Mouse (Mus musculus) C2C12 (cell line): ENCODE results near the gene 2410137M14Rik. TPM values are rescaled to one million over a fixed set of nuclear protein-coding genes. Genes with fewer than 3 reads are reported as not detected.

ENCODE experiments used
- H3K27me3 ChIP-seq: one replicate; pipeline ENCODE4 v1.6.1; 2011; ENCODE audit not compliant: control insufficient read depth, insufficient read depth, insufficient read length
- H3K36me3 ChIP-seq: one replicate; pipeline ENCODE4 v1.6.1; 2011; ENCODE audit not compliant: control insufficient read depth, insufficient read depth
- H3K4me3 ChIP-seq: one replicate; pipeline ENCODE4 v1.5.1; 2011; ENCODE audit warnings: mild to moderate bottlenecking, control low read depth; ENCODE audit not compliant: poor library complexity, insufficient read depth, severe bottlenecking
- H3K79me2 ChIP-seq: one replicate; pipeline ENCODE4 v1.6.1; 2011; ENCODE audit not compliant: control insufficient read depth, insufficient read depth
- H3K79me3 ChIP-seq: one replicate; pipeline ENCODE4 v1.6.1; 2011; ENCODE audit warnings: low read depth, control low read depth
- H3ac ChIP-seq: one replicate; pipeline ENCODE3; 2011; ENCODE audit warnings: low read depth; ENCODE audit not compliant: control insufficient read depth, insufficient read length
- CEBPB ChIP-seq: IDR thresholded peaks from one replicate; pipeline ENCODE4 v1.6.1; 2011; ENCODE audit warnings: low read depth, mild to moderate bottlenecking, control low read depth, moderate library complexity
- CTCF ChIP-seq: IDR thresholded peaks from one replicate; pipeline ENCODE4 v1.5.1; 2011; ENCODE audit not compliant: control insufficient read depth, insufficient read depth, insufficient read length
- FOSL1 ChIP-seq: IDR thresholded peaks from one replicate; pipeline ENCODE4 v1.8.0; 2011; ENCODE audit warnings: mild to moderate bottlenecking, low read length; ENCODE audit not compliant: poor library complexity, insufficient read depth, severe bottlenecking
- MAX ChIP-seq: IDR thresholded peaks from one replicate; pipeline ENCODE4 v1.6.1; 2011; ENCODE audit warnings: mild to moderate bottlenecking, control low read depth
- MYOD1 ChIP-seq: IDR thresholded peaks from one replicate; pipeline ENCODE4 v1.6.1; 2011; ENCODE audit warnings: low read depth; ENCODE audit not compliant: control insufficient read depth, insufficient read length
- MYOG ChIP-seq: IDR thresholded peaks from one replicate; pipeline ENCODE4 v1.6.1; 2011; ENCODE audit not compliant: control insufficient read depth, insufficient read length; ENCODE audit errors: extremely low read depth
- USF1 ChIP-seq: IDR thresholded peaks from one replicate; pipeline ENCODE4 v1.6.1; 2011; ENCODE audit warnings: low read depth, mild to moderate bottlenecking, control low read depth, moderate library complexity
- polyA plus RNA-seq: library from polyadenylated mRNA; unstranded; fragments of >200 nt; fragmentation: generic; extraction: Trizol; gene quantifications from one replicate; pipeline ENCODE4 v1.2.1, GENCODE M21; 2012; ENCODE audit warnings: missing spikeins

2410137M14Rik gene
- polyA plus RNA-seq, 1 experiment: not detected

GRCm38 (mm10) chr17:36957999-36958743 lies 22.9 kb downstream of the 2410137M14Rik start, which contains the start of the genes Znrd1 and Znrd1as:
Gene Znrd1, minus strand, starts transcription at chr17:36958559.
Gene Znrd1as, plus strand, starts transcription at chr17:36958592.
- TF ChIP-seq MAX (peak; percentile 66), USF1 (no peak)

DNA sequence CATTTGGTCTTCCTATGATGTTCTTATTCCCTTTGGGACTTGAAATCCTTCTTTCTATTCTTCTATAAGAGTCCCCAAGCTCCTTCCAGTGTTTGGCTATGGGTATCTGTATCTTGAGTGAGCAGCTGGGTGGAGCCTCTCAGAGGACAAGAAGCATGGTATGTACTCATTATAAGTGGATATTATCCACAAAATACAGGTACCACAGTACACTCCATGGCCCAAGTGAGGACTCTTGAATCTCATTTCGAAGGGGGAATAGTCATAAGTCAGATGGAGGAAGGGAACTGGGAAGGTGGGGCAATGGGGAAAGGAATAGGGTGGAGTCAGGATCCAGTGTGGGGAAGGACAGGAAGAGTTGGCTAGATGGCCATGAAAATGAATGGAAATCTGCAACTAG lies 28.0 kb downstream of the 2410137M14Rik start:
- Histone ChIP-seq H3ac (no peak overlapping the region), H3K79me3 (peaks cover 34% of the 10 kb centered on the region), H3K27me3 (no peaks in the 10 kb centered on the region), H3K79me2 (peaks cover 47% of the 10 kb centered on the region), H3K4me3 (no peak overlapping the region), H3K36me3 (peaks cover 50% of the 10 kb centered on the region)
- no peak for TF ChIP-seq MYOD1
- TF ChIP-seq CTCF: no peak
- TF ChIP-seq FOSL1: no peak
- TF ChIP-seq MYOG: no peak
- TF ChIP-seq USF1: no peak
- TF ChIP-seq MAX: no peak
- TF ChIP-seq CEBPB: no peak

More at GRCm38 (mm10) chr17:36957999-36958743, 22.9 kb downstream of the 2410137M14Rik start, which contains the start of the genes Znrd1 and Znrd1as:
- H3K79me3 ChIP-seq: peaks cover 15% of the 10 kb centered on the region
- H3K4me3 ChIP-seq: peak within 1 kb of the TSS; percentile 63
- H3K79me2 ChIP-seq: peaks cover 37% of the 10 kb centered on the region
- no peaks in the 10 kb centered on the region for H3K27me3 ChIP-seq
- peaks cover 32% of the 10 kb centered on the region for H3K36me3 ChIP-seq
- H3ac ChIP-seq: peak within 1 kb of the TSS; percentile 78

- peaks cover 31% of the 10 kb centered on the region for H3K79me3 ChIP-seq
- TF ChIP-seq CEBPB (no peak), MAX (no peak), USF1 (no peak), MYOD1 (no peak), MYOG (no peak), CTCF (no peak), FOSL1 (no peak)
Measured at GRCm38 (mm10) chr17:36952631-36953030, 28.4 kb downstream of the 2410137M14Rik start.

DNA sequence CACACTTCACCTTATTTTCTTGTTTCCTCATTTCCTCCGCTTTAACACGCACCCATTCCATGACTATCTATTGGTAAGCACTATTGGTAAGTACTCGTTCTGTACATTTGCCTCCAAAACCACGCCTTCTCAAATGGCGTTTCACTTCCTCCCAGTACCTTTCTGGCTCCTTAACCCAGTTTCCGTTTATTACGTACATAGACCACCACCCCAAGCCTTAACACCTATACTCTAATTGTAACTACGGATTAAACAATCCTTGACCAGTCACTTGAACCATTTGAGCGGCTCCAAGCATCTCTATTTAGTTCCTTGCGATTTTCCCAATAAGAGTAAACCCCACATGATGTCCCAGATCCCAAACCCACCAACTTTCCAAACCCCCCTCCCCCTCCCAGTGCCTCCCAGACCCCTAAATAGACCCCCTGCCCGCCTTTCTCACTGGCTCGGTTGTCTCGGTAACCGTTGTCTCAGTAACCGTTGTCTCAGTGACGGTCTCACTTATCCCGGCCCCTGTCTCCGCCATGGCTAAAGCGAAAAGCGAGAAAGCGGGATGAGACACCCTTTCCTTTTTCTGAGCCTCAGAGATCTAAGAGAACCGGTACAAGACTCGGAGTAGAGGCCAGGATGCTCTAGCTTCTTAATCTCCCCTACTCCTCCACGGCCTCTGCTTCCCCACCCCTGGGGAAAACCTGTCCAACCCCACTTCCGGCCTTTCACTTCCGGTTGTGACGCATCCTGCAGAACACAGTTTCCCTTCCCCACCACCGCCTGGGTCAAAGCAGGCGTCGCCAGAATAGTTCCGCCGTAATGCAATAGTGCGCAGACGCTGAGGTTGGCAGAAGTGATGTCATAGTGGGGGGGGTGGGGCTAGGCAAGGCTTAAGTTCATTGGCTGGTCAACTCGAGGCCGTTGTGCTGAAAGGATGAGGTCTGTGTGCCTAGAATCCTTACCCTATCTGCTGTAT lies 29.8 kb downstream of the 2410137M14Rik start, which contains the start of gene Ppp1r11:
Ppp1r11 (minus strand) TSS at position 761 of the 967 bp plus-strand sequence.
- peaks cover 21% of the 10 kb centered on the region for H3K79me3 ChIP-seq
- no peaks in the 10 kb centered on the region for H3K27me3 ChIP-seq
- peaks cover 43% of the 10 kb centered on the region for H3K36me3 ChIP-seq
- peaks cover 29% of the 10 kb centered on the region for H3K79me2 ChIP-seq
- H3K4me3 ChIP-seq: peak within 1 kb of the TSS; percentile 94
- TF ChIP-seq CEBPB: peak; percentile 34
- peak; percentile 58 for TF ChIP-seq MAX
- no peak for TF ChIP-seq CTCF
- TF ChIP-seq MYOG: no peak
- no peak for TF ChIP-seq MYOD1
- H3ac ChIP-seq: peak within 1 kb of the TSS; percentile 71

More at GRCm38 (mm10) chr17:36952631-36953030, 28.4 kb downstream of the 2410137M14Rik start:
- peaks cover 43% of the 10 kb centered on the region for H3K79me2 ChIP-seq
- H3K27me3 ChIP-seq: no peaks in the 10 kb centered on the region
- H3K36me3 ChIP-seq: peaks cover 51% of the 10 kb centered on the region
- H3K4me3 ChIP-seq: no peak overlapping the region
- no peak overlapping the region for H3ac ChIP-seq

GRCm38 (mm10) chr17:36949265-36949664 lies 31.8 kb downstream of the 2410137M14Rik start:
- no peak overlapping the region for H3ac ChIP-seq
- H3K36me3 ChIP-seq: peaks cover 30% of the 10 kb centered on the region
- peaks cover 18% of the 10 kb centered on the region for H3K79me3 ChIP-seq
- H3K4me3 ChIP-seq: no peak overlapping the region
- H3K79me2 ChIP-seq: peaks cover 22% of the 10 kb centered on the region
- TF ChIP-seq MYOG: no peak
- no peak for TF ChIP-seq MAX
- no peak for TF ChIP-seq MYOD1
- no peak for TF ChIP-seq CTCF
- TF ChIP-seq USF1: no peak
- TF ChIP-seq CEBPB: no peak
- TF ChIP-seq FOSL1: no peak
- no peaks in the 10 kb centered on the region for H3K27me3 ChIP-seq
